Mouse (Mus musculus) left cerebral cortex, postnatal 4 days (tissue): Measurements from ENCODE around the gene Dnah7a. TPM values are rescaled to one million over a fixed set of nuclear protein-coding genes. Genes with fewer than 3 reads are reported as not detected.
"Not testable (repeated sequence)": the region's sequence is repeated elsewhere in the genome, so short reads cannot be mapped to it uniquely, and the experiment has no call there.

Source experiments
- DNase-seq: peaks from one replicate; pipeline ENCODE4 v3.0.0-alpha.2; 2022
- intact Hi-C: fragments of 180-260 bp; cut with DNase I; formaldehyde crosslinking; loops from one replicate; pipeline ENCODE4 v1.15.1; 2025
- microRNA-seq: library from miRNA; unstranded; fragments of <30 nt; microRNA quantifications from one replicate; pipeline ENCODE4 v1.2.0, GENCODE M21; 2022
- total RNA-seq, 2 experiments: library from RNA; stranded (reverse); gene quantifications; 2 replicates each; pipeline ENCODE4 v1.2.3; 2021

Gene Dnah7a
- total RNA-seq, 2 experiments from 2014 or later = 9.7 to 10.0 TPM

DNA sequence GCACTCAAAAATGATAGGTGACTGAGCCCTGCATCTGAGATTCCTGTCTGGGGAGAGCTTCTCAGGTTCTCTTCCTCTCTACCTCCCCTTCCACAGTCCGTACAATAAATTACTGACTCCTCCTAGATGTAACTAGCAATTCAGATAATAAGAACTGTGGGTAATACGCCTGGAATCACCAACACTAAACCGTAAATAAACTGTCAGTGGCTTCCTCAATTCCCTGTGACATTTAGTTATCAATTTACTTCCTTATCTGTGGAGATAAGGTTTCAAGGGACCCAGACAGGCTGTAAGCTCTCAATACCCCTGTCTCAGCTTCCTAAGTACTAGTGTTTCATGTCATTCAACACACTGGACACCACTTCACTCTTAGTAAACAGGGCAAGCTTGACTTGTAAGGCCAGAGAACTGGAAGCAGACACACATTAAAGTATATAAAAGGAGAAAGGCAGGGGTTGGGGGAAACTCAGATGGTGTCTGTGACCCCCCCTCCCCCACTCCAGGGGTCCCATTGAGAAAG lies 300.7 kb downstream of the Dnah7a start:
- DNase-seq = no peak
- intact Hi-C loops = no loop called here

GRCm38 (mm10) chr1:53393936-53394760 lies 312.4 kb downstream of the Dnah7a start:
- intact Hi-C loops = not testable (repeated sequence)
- DNase-seq = peak; percentile 4

GRCm38 (mm10) chr1:53388762-53389161 lies 317.8 kb downstream of the Dnah7a start:
- intact Hi-C loops = no loop called here
- DNase-seq = peak; percentile 10

- intact Hi-C loops = no loop called here
- no peak for DNase-seq
Observed at GRCm38 (mm10) chr1:53384085-53384688, 322.4 kb downstream of the Dnah7a start.

DNA sequence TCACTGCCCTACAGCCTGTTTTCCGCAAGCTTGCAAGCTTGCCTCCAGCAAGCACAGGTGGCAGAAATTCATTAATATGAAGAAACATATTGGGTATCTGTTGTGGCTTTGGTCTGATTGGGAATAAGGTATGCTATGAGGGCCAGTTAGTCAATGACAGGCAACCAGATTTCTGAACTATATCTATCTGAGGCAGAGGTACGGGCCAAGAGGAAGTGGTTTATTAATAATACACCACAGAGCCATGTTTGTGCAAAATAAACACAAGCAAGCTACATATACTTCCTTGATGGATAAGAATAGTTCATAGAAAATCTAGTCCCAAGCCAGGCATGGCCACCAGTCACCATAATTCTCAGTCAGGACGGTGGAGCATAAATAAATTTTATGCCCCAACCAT lies 328.9 kb downstream of the Dnah7a start:
- no peak for DNase-seq
- intact Hi-C loops = no loop called here

- intact Hi-C loops, DNase-seq: not testable (repeated sequence)
Observed at GRCm38 (mm10) chr1:53375965-53376364, 330.6 kb downstream of the Dnah7a start.

- no peak for DNase-seq
- intact Hi-C loops = no loop called here
Observed at GRCm38 (mm10) chr1:53358988-53359387, 347.6 kb downstream of the Dnah7a start.

DNA sequence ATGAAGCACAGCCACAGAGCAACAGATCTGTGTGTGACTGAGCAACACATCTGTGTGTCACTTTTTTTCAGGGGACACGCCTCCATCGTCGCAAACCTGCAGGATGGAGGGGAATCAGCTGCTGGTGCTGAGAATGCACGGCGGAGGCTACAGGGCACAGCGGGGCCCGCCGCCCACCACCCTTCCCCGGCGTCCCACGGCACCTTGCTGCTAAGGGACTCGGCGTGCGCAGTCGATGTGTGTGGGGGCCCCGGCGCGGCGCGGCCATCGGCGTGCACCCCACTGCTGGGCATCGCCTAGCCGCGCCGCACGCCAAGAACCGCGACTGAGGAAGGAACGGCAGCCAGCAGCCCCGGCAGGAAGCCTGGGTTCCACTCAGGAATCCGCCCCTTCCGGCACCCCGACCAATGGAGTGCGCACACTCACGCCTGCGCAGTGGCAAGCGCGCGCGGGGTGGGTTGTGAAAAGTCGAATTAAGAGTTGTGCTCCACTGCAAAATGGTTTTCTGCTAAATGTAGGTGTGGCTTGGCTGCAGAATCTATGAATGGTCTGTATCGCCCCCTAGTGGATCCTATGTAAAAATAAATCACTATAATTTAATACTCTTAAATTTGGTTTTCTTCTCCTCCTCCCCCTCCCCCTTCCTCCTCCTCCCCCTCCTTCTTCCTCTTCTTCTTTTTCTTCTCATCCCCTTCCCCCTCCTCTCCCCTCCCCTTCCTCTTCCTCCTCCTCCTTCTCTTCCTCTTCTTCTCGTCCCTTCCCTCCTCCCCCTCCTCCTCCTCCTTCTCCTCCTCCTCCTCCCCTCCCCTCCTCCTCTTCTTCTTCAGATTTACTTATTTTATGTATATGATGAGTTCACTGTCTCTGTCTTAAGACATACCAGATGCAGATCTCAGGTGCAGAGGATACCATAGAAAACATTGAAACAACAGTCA lies 354.0 kb downstream of the Dnah7a start, which contains the start of the genes Asdurf, Gm28551 and Asnsd1:
Gene Asdurf, minus strand, starts transcription at position 293 of the 935 bp plus-strand sequence.
Gene Gm28551, minus strand, starts transcription at position 341 of the 935 bp plus-strand sequence.
Gene Asnsd1, minus strand, starts transcription at position 426 of the 935 bp plus-strand sequence.
- intact Hi-C loops = no loop called here
- peak; percentile 96 for DNase-seq

Small RNA genes lying within 50 kb of the gene (microRNA-seq; reads per million reads assigned to microRNA genes)
- gene Gm25240 = not detected

Other genes with a start within 250 kb of the Dnah7a start
- gene Stk17b, start 78.4 kb upstream of the Dnah7a start, total RNA-seq = 1 to 10 TPM; 5.4 to 7.0 TPM